Mouse (Mus musculus): ENCODE data around the gene Slc17a1.

Slc17a1 gene

DNA sequence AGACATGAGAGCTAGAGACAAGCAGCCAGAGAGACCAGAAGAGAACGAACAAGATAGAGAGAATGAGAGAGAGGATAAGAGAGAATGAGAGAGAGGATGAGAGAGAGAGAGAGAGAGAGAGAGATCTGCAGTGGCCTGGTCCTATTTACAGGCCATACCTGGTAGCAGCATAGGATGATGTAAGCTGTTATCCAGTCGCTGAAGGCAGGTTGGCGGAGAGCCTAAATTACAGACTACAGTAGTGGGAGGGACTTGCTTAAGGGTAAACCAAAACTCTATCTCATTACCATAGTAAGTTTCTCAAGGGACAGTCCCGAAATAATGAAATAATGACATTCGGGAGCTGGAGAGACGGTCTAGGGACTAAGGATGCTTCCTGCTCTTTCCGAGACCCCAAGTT is at the start of gene Slc17a1:
Slc17a1 (plus strand) TSS at position 346 of the 400 bp plus-strand sequence.
- no peak for DNase-seq (ENCODE audit: low spot score in 2 of 2)

DNA sequence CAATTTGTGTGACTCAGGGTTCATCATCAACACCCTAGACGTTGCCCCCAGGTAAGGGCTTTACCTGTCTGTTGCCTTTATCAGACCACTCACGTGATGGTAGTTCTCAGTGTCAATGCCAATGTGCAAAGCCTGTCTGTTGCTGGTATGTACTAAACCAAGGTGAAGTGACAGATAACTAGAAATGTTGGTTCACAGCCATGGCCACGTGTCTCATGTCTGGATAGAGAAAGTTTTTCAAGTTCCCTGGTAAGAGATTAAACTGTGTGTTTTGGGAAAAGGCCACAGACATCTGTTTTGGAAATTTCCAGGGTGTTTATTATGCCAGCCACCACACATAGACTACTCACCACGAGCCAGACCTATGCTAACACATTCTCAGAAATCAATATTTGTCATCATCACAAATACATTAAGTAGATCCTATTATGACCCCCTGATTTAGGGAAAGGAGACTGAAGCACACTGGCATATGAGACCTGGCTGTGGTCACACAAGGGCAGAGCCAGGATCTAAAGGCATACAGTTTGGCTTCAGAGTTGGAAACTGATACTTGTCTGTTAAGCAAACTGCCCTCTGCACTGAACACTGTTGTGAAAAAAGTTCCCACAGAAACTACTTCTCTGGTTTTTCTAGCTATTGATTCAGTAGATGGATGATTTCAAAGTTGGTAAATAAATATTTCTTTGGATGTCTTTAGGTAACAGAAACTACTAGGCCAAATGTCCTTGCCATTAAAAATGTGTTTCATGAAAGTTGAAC is 47.2 kb upstream of the Slc17a1 start:
- DNase-seq (ENCODE audit: low spot score in 2 of 2), result no peak

DNA sequence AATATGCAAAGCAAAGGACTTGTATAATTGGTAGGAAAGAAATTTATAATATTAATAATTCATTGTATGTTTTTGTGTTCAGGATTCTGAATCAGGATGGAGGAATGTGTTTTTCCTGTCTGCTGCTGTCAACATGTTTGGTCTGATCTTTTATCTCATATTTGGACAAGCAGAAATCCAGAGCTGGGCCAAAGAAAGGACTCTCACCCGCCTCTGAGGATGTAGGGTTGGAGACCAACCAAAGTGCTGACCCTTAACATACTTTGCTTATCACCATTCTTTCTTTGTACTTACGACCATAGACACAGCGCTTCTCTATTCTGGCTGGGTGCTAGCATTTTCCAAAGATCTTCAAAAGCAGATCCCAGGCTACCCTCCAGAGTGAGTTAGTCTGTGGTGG is 45.3 kb upstream of the Slc17a1 start:
- DNase-seq (ENCODE audit: low spot score in 2 of 2), result no peak

DNA sequence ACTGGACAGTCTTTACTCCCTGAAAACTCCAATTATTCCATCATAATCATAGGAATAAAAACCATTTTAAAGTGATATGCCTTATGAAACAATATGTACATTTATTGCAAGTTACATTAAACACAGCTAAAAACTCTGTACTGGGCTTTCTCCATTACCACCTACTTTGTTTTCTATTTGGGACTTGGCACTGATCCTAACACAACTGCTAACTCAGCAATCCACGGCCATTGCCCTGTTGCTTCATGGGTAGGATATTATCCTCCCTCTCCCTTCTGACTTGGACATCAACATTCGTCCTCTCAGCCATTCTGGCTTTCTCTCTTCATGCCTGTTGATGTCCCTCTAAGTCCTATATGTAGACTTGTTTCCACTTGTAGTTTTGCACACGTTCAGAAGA is 40.9 kb upstream of the Slc17a1 start:
- DNase-seq (ENCODE audit: low spot score in 2 of 2), result no peak

DNA sequence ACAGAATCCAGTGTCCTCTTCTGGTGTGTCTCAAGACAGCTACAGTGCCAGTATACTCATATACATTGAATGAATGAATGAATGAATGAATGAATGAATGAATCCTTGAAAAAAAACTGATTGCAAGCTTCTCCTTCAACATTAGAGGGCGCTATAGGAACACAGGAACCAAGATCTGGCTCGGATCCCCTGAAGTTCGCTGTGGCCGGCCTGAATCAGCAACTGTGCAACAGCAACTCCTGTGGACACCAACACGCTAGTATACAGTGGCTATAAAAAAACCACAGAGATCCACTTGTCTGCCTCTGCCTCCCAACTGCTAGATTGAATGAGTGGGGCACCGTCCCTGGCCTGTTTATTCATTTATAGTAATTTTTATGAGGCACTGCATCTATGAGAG is 34.5 kb upstream of the Slc17a1 start:
- DNase-seq (ENCODE audit: low spot score in 2 of 2), result peak in 1 of 2 experiments; percentile 4

DNA sequence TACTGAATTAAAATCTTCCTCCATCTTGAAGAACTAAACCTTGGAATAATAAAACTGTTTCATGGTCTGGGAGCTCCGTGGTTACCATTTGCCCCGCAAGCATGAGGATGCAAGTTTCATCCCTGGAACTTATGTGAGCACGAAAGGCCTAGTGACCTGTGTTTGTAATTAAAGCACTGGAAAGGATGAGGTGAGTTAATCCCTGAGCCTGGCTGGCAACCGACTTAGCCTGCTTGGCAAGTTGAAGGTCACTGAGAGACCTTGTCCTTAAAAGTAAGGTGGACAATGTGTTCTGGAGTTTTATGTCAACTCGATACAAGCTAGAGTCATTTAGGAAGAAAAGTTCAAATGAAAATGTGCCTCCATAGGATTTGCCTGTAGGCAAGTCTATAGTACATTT is 32.7 kb upstream of the Slc17a1 start:
- no peak for DNase-seq (ENCODE audit: low spot score in 2 of 2)

DNA sequence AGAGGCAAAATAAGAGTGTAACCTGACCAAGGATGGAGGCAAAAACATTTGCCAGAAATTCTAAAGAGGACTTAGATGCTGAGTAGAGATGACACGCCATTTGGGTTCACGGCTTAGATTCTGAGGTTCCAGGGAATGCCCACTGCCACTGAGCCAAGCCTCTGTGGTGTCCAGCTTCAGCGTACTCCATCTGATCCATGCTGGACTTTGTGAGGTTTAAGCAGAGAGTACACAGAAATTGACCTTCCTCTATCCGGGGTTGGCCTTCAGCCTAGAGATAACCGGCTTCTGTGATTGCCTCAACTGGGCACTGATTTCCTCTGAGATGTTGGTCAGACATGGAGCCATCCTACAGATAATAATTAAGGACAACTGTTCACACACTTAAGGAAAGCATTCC is 30.9 kb upstream of the Slc17a1 start:
- no peak for DNase-seq (ENCODE audit: low spot score in 2 of 2)

GRCm38 (mm10) chr13:23839308-23839707 is 28.2 kb upstream of the Slc17a1 start, which contains the start of gene Slc17a3:
Gene Slc17a3, plus strand, starts transcription at chr13:23839434.
- no peak for DNase-seq (ENCODE audit: low spot score in 2 of 2)

GRCm38 (mm10) chr13:23845851-23846250 is 21.7 kb upstream of the Slc17a1 start:
- no peak for DNase-seq (ENCODE audit: low spot score in 2 of 2)

DNA sequence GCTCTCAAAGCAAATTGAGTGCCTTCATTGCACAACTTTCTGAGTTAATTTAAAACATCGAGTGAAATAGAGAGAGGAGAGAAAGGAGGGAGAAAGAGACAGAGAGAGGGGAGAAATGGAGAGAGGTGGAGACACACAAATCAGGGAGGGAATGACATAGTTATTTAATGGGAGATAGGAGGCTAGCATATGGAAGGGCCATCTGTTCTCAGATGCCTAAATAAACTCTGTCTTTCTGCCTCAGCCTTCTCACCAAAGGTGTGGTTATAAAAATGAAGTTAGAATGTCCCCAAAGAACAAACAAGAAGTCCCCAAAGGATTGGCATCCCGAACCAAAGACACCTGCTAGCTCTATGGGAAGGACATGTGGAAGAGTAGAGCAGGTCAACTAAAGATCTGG is 18.3 kb upstream of the Slc17a1 start:
- DNase-seq (ENCODE audit: low spot score in 2 of 2), result no peak

- DNase-seq (ENCODE audit: low spot score in 2 of 2), result no peak
Observed at GRCm38 (mm10) chr13:23856401-23856800, 11.1 kb upstream of the Slc17a1 start.

GRCm38 (mm10) chr13:23861815-23862214 is 5.7 kb upstream of the Slc17a1 start:
- DNase-seq (ENCODE audit: low spot score in 2 of 2), result no peak

DNA sequence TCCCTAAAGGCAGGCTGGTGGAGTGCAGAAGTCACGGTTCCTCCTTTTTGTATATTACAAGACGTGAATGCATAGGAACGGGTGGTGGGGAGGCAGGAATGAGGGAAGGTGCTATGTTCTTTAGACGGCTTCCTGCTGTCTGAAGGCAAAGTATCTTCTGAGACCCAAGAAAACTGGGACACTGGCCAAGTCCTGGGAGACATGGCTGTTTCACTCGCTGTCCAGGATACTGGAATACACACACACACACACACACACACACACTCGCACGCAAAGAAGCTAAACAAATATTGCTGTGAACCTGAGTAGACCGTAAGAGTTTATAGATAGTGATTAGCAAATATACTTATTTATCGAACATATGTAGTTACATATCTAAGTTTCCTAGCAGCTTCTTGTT is 2.8 kb upstream of the Slc17a1 start:
- DNase-seq (ENCODE audit: low spot score in 2 of 2), result no peak

- no peak for DNase-seq (ENCODE audit: low spot score in 2 of 2)
Observed at GRCm38 (mm10) chr13:23866086-23866710, 1.4 kb upstream of the Slc17a1 start.

DNA sequence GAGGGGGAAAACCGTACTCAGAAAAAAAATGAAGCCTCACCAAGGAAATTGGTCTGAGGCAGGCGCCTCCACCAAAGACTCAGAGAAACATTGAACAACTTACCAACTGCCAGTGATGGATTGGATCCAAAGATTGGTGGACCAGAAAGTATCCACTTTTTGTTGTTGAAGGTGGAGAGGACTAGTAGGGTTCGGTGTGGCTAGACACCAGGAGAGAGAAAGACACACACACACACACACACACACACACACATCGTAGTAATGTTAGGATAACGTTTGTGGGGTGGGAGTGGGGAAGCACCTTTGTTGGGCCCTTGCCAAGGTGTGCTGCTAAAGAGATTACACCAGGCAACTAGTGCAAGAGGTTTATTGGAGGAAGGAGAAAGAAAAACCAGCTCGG is 550 bp upstream of the Slc17a1 start:
- DNase-seq (ENCODE audit: low spot score in 2 of 2), result no peak

GRCm38 (mm10) chr13:23868790-23869533 is 1.4 kb downstream of the Slc17a1 start:
- no peak for DNase-seq (ENCODE audit: low spot score in 2 of 2)

DNA sequence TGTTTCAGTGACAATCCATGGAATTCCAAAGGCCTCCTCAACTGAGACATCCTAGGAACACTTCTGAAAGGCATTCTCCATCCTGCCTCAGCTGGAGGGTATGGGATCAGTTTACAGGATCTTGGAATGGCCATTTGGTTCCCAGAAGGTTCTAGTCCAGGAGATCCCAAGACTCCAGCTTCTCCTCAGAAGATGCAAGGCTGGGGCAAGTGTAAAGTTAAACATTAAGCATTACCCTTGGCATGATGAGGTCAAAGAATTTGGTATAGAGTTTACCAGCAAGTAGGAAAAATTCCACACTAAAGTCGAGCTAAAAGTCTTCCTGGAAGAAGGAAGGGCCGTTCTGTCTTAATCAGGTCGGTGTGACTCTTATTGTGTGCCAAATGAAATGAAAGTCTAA is 2.4 kb downstream of the Slc17a1 start:
- DNase-seq (ENCODE audit: low spot score in 2 of 2), result no peak

- no peak for DNase-seq (ENCODE audit: low spot score in 2 of 2)
Observed at GRCm38 (mm10) chr13:23873141-23873540, 5.6 kb downstream of the Slc17a1 start.

- no peak for DNase-seq (ENCODE audit: low spot score in 2 of 2)
Observed at GRCm38 (mm10) chr13:23879106-23879505, 11.6 kb downstream of the Slc17a1 start.

DNA sequence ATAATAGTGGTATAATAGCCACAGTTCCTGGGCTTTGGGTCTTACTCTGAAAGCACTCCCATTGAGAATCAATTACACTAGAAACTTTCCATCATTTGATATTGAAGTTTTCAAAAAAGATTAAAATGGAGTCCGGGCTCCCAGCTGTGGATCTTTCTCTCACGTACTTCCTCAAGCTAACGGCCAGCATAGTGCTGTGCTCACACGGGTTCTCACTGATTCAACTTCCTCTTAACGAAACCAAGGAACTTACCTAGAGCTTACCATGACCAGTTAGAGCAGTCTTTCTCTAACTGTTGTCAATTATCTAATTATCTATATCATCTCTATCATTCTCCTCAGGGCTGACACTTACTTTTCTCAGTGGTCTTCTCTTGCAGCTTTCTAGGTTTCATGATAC is 12.1 kb downstream of the Slc17a1 start:
- peak in 1 of 2 experiments; percentile 9 for DNase-seq (ENCODE audit: low spot score in 2 of 2)

- DNase-seq (ENCODE audit: low spot score in 2 of 2), result peak in 1 of 2 experiments; percentile 34
Observed at GRCm38 (mm10) chr13:23885540-23885939, 18.0 kb downstream of the Slc17a1 start.

GRCm38 (mm10) chr13:23887026-23887725 is 19.6 kb downstream of the Slc17a1 start:
- DNase-seq (ENCODE audit: low spot score in 2 of 2), result no peak
